Mouse (Mus musculus) limb, embryonic 11.5 days (tissue): ENCODE results near the gene Osbpl6. TPM values are rescaled to one million over a fixed set of nuclear protein-coding genes. Genes with fewer than 3 reads are reported as not detected.

Experiments used
- ATAC-seq: fragments of 200-750 bp; cut with Nextera tagmentation; 2 replicates; pipeline ENCODE4 v1.8.0; 2017; ENCODE audit warnings: low read depth; ENCODE audit not compliant: insufficient number of reproducible peaks, low FRiP score, low TSS enrichment
- DNase-seq: peaks from one replicate; pipeline ENCODE4 v3.0.0-alpha.2; 2015; ENCODE audit warnings: low spot score
- H3K27ac ChIP-seq: fragments of 300-500 bp; sonication (generic); replicated peaks from 2 replicates; pipeline ENCODE4 v1.5.1; 2014; ENCODE audit warnings: low read depth, mild to moderate bottlenecking, low read length
- H3K27me3 ChIP-seq: fragments of 300-500 bp; sonication (generic); 2 replicates; pipeline ENCODE4 v1.6.1; 2014; ENCODE audit warnings: mild to moderate bottlenecking, low read length, mixed read lengths; ENCODE audit not compliant: control insufficient read depth, insufficient read depth
- H3K36me3 ChIP-seq: fragments of 300-500 bp; sonication (generic); 2 replicates; pipeline ENCODE4 v1.6.1; 2014; ENCODE audit warnings: mild to moderate bottlenecking, low read length, moderate library complexity, mixed read lengths; ENCODE audit not compliant: control insufficient read depth, insufficient read depth
- H3K4me1 ChIP-seq: fragments of 300-500 bp; sonication (generic); 2 replicates; pipeline ENCODE4 v1.6.1; 2014; ENCODE audit warnings: low read length, mixed read lengths; ENCODE audit not compliant: control insufficient read depth, insufficient read depth
- H3K4me2 ChIP-seq: fragments of 300-500 bp; sonication (generic); 2 replicates; pipeline ENCODE4 v1.6.1; 2014; ENCODE audit warnings: low read depth, mild to moderate bottlenecking, moderate library complexity; ENCODE audit not compliant: severe bottlenecking
- H3K4me3 ChIP-seq: fragments of 300-500 bp; sonication (generic); 2 replicates; pipeline ENCODE4 v1.5.1; 2014; ENCODE audit warnings: low read depth, low read length
- H3K9ac ChIP-seq: fragments of 300-500 bp; sonication (generic); 2 replicates; pipeline ENCODE4 v1.6.1; 2014; ENCODE audit warnings: mild to moderate bottlenecking, low read length
- H3K9me3 ChIP-seq: fragments of 300-500 bp; sonication (generic); 2 replicates; pipeline ENCODE4 v1.6.1; 2016; ENCODE audit warnings: low read length; ENCODE audit not compliant: control insufficient read depth
- WGBS: fragments of 180-500 bp; shearing (Covaris S2); extraction: QIAGEN DNeasy Blood & Tissue Kit; methylation state at CpG from one replicate; pipeline ENCODE4 v1.1.7; 2014; 5-methylcytosine and 5-hydroxymethylcytosine counted together
- polyA plus RNA-seq: library from polyadenylated mRNA; unstranded; fragments of >200 nt; fragmentation: Nextera tagmentation; extraction: Ambion mirVana; gene quantifications from 2 replicates; pipeline ENCODE4 v1.2.1, GENCODE M21; 2014

Gene Osbpl6
- polyA plus RNA-seq = 15.3 and 16.2 TPM in 2 replicates

DNA sequence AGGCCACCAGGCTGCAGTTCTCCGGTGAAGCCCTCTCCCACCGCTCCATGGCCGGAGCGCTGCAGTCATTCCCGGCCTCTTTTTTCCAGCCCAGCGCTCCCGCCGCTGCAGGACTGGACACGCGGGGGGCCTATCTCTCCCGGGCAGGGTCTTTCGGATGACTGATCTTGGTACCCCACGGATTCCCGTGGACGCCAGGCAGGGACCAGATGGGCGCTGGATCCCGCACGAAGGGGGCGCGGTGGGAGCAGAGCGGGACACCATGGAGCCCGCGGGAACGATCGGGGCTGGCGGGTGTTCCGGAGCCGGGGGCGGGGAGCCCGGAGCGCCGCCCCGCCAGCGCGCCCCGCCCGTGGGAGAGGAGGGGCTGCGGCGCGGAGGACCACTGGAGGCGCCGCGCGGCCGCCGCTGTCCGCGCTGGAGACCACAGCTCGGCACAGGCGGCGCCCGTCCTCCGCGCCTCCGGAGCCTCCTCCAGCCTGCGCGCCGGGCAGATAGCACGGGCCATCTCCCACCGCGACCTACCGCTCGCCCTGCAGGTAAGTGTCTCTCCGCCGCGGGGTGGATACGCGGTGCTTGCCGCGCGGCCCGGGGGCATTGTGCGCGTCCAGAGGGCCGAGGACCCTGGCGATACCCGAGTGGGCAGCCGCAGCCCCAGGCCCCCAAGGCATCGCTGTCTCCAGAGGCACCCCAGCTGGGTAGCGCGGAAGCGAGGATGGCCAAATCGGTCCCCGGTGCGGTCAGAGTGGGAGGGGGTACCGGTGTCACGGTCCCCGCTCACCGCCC lies at the start of gene Osbpl6:
Osbpl6 (plus strand) TSS at position 358 of the 786 bp plus-strand sequence.
- DNase-seq (peak; percentile 80), ATAC-seq (peak; percentile 76)
- H3K4me1 ChIP-seq = no peaks in the 10 kb centered on the region
- peak within 1 kb of the TSS; percentile 87 for H3K4me2 ChIP-seq
- H3K27me3 ChIP-seq = no peaks in the 10 kb centered on the region
- no peaks in the 10 kb centered on the region for H3K36me3 ChIP-seq
- peak within 1 kb of the TSS; percentile 42; the same call in 1 of the 2 replicates for H3K27ac ChIP-seq
- H3K9me3 ChIP-seq = no peaks in the 10 kb centered on the region
- peak within 1 kb of the TSS; percentile 89 for H3K4me3 ChIP-seq
- WGBS = under 1% methylated on average over 57 of the region's 89 CpGs
- H3K9ac ChIP-seq = peak within 1 kb of the TSS; percentile 79

DNA sequence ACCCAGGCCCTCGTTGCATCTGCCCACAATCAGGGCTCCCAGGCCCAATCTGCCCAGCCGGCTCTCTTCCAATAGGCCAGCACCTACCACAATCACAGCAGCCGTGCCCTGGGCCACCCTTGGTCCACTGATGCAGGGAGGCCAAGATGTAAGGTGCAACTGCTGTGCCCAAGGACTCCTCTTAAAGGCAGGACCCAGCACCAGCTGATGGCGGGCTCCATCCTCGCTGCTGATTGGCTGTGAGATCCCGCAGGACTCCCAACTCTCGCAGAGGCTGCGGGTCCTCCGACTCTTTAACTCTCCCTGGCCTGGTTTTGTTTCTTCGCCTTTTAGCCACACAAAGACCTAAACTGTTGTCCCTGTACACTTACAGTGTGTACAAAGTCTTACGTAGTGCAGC lies 46.1 kb upstream of the Osbpl6 start, which contains the start of gene Cyct:
Cyct (minus strand) TSS at position 225 of the 400 bp plus-strand sequence.
- ATAC-seq = no peak

DNA sequence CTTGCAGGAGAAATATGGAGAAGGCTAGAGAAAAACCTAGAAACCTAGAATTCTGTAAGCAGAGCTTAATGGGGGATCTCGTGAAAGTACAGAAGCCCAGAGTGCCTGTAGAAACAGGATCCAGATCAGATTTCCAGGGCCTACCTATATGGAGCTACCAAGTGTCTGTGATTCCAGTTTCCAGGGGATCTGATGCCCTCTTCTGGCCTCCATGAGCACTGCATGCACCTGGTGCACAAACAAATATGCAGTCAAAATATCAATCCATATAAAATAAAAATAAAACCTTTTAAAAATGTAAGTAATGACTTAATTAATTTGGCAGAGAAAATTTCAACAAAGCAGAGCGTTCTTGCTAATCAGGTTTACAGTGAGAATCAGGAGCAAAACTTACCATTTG lies 44.2 kb upstream of the Osbpl6 start:
- H3K4me3 ChIP-seq = no peak overlapping the region
- H3K27me3 ChIP-seq = no peaks in the 10 kb centered on the region
- no peak overlapping the region for H3K9ac ChIP-seq
- peak; percentile 64 for DNase-seq
- no peak overlapping the region for H3K4me2 ChIP-seq
- WGBS = 50% methylated on average over 2 of the region's 2 CpGs
- no peaks in the 10 kb centered on the region for H3K36me3 ChIP-seq
- no peak overlapping the region for H3K27ac ChIP-seq
- no peaks in the 10 kb centered on the region for H3K9me3 ChIP-seq
- no peaks in the 10 kb centered on the region for H3K4me1 ChIP-seq
- no peak for ATAC-seq

More for the DNA sequence above, 46.1 kb upstream of the Osbpl6 start, which contains the start of gene Cyct:
- no peak for DNase-seq
- H3K9ac ChIP-seq = no peak within 1 kb of the TSS
- no peaks in the 10 kb centered on the region for H3K9me3 ChIP-seq
- no peak within 1 kb of the TSS for H3K27ac ChIP-seq
- H3K27me3 ChIP-seq = no peaks in the 10 kb centered on the region
- 89% methylated on average over 11 of the region's 11 CpGs for WGBS
- H3K4me3 ChIP-seq = no peak within 1 kb of the TSS
- no peaks in the 10 kb centered on the region for H3K4me1 ChIP-seq
- no peaks in the 10 kb centered on the region for H3K36me3 ChIP-seq
- H3K4me2 ChIP-seq = no peak within 1 kb of the TSS

DNA sequence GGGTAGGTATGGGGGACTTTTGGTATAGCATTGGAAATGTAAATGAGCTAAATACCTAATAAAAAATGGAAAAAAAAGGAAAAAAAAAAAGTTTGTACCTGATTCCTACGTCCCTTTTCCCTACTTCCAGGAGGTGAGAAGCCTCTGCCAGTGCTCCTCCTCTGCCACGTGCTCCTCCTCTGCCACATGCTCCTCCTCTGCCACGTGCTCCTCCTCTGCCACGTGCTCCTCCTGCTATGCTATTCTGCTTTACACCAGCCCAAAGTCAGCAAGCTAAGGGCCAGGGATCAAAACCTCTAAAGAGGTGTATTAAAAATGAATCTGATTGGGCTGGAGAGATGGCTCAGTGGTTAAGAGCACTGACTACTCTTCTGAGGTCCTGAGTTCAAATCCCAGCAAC lies 40.5 kb upstream of the Osbpl6 start:
- Histone ChIP-seq H3K36me3 (no peaks in the 10 kb centered on the region), H3K4me1 (peaks cover 1% of the 10 kb centered on the region; the same call in 1 of the 2 replicates), H3K27ac (no peak overlapping the region), H3K4me2 (no peak overlapping the region), H3K4me3 (no peak overlapping the region), H3K9me3 (no peaks in the 10 kb centered on the region), H3K9ac (no peak overlapping the region), H3K27me3 (no peaks in the 10 kb centered on the region)
- ATAC-seq (no peak), DNase-seq (no peak)
- WGBS = 72% methylated on average over 4 of the region's 4 CpGs

DNA sequence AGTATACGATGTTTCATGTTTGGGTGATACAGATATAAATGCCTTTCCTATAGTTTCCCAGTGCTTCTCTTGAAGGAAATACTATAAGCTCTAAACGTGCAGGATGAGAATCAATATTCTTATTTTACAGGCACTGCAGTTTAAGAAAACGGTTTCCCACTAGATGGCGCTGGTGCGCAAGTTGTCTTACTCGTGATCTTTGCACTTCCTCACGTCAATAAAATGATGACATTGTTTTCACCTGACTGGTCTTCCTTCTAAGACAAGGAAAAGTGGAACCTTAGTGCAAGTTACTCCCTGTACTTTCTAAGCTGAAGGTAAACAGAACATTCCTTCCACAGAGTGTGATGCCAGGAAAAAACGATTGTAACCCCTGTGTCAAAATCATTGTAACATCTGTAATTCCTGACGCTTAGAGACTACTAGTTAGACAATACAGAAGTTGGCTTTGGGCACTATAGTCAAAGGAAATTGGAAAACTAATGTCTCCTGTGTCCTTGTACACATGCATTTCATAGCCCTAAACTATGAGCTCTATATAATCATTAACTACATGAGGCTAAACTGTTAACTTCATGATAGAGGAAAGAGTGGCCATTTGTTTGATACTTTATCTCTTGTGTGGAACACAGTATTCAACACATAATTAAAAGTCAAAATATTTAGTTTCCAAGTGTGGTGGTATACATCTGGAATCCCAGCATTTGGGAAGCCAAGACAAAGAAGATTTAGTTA lies 39.0 kb upstream of the Osbpl6 start:
- H3K36me3 ChIP-seq = no peaks in the 10 kb centered on the region

DNA sequence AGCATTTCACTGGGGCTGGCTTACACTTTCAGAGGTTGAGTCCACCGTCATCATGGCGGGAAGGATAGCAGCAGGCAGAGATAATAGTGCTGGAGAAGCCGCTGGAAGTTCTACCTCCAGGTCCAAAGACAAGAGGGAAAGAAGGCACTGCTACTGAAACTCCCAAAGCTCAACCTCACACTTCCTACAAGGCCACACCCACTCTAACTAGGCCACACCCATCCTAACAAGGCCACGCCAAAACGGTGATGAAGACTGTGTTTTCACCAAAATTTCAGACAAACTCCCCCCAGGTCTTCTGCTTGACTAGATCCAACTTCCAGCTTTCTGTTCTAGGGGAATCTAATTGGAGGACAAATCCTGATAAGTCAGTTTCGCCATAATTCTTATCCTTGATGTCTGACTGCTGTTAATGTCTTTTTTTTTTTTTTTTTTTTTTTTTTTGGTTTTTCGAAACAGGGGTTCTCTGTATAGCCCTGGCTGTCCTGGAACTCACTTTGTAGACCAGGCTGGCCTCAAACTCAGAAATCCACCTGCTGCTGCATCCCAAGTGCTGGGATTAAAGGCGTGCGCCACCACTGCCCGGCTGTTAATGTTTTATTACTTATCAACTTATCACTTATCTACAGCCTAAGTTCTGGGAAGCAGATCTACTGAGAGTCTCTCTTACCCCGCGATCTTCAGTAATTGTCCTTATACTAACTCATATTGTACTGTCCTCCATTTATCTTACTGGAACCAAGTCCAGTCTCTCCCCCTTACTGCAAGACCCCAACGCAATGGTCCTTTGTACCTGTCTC lies 37.2 kb upstream of the Osbpl6 start:
- Histone ChIP-seq H3K4me2 (no peak overlapping the region), H3K27ac (no peak overlapping the region), H3K4me1 (peaks cover 5% of the 10 kb centered on the region; the same call in 1 of the 2 replicates), H3K9ac (no peak overlapping the region), H3K27me3 (no peaks in the 10 kb centered on the region), H3K9me3 (no peaks in the 10 kb centered on the region), H3K4me3 (no peak overlapping the region), H3K36me3 (0 out of 2 replicates have a peak, but pooled peaks cover 2% of the 10 kb centered on the region)
- DNase-seq (no peak), ATAC-seq (0 out of 2 replicates have a peak, but pooled peaks have one; percentile 24)
- 75% methylated on average over 13 of the region's 13 CpGs for WGBS

More for the DNA sequence above, 39.0 kb upstream of the Osbpl6 start:
- Histone ChIP-seq H3K27ac (no peak overlapping the region), H3K4me3 (no peak overlapping the region), H3K4me2 (no peak overlapping the region), H3K9me3 (no peaks in the 10 kb centered on the region), H3K4me1 (peaks cover 5% of the 10 kb centered on the region; the same call in 1 of the 2 replicates), H3K27me3 (no peaks in the 10 kb centered on the region), H3K9ac (no peak overlapping the region)
- DNase-seq (peak; percentile 89), ATAC-seq (no peak)
- WGBS = 20% methylated on average over 9 of the region's 9 CpGs

DNA sequence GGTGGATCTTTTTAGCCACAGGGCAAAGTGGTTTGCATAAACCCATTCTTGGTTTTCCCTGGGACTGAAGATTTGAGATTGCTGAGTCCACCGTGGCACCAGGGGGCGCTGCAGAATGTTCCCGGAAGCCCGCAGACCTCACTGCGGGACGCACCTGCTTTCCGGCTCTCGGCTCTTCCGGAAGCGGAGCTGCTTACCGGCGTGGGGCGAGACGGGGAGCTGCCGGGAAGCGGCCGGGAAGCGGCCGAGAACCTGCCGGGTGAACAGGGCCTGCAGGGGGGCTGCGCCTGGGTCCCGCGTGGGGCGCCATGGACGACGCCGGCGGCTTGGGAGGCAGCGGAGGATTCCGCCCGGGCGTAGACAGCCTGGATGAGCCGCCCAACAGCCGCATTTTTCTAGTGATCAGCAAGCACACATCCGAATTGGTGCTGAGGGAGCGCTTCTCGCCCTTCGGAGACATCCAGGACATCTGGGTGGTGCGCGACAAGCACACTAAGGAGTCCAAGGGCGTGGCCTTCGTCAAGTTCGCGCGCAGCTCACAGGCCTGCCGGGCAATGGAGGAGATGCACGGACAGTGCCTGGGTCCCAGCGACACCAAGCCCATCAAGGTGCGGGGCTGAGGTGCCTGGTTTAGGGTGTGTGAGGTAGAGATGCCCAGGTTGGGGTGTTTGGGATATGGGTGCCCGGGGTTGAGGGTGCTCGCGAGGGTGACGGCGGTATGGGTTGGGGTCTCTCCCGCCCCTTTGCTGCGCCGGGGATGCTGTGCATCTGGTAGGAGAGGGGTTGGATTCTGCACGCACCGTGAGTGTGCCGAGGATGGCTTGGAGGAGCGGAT lies 36.3 kb upstream of the Osbpl6 start, which contains the start of gene Rbm45:
Rbm45 (plus strand) TSS at position 164 of the 835 bp plus-strand sequence.
- Histone ChIP-seq H3K4me1 (peaks cover 5% of the 10 kb centered on the region; the same call in 1 of the 2 replicates), H3K4me2 (peak within 1 kb of the TSS; percentile 92), H3K27me3 (no peaks in the 10 kb centered on the region), H3K36me3 (0 out of 2 replicates have a peak, but pooled peaks cover 2% of the 10 kb centered on the region), H3K4me3 (peak within 1 kb of the TSS; percentile 85), H3K27ac (no peak within 1 kb of the TSS), H3K9me3 (no peaks in the 10 kb centered on the region), H3K9ac (peak within 1 kb of the TSS; percentile 86)
- WGBS = under 1% methylated on average over 61 of the region's 61 CpGs
- DNase-seq (peak; percentile 93), ATAC-seq (peak; percentile 80)
